Mouse (Mus musculus): ENCODE data around the gene 1700001C02Rik. TPM values are rescaled to one million over a fixed set of nuclear protein-coding genes. Genes with fewer than 3 reads are reported as not detected.

Gene 1700001C02Rik
- polyA plus RNA-seq, 1 experiment from 2014 or later = 0.41 TPM

DNA sequence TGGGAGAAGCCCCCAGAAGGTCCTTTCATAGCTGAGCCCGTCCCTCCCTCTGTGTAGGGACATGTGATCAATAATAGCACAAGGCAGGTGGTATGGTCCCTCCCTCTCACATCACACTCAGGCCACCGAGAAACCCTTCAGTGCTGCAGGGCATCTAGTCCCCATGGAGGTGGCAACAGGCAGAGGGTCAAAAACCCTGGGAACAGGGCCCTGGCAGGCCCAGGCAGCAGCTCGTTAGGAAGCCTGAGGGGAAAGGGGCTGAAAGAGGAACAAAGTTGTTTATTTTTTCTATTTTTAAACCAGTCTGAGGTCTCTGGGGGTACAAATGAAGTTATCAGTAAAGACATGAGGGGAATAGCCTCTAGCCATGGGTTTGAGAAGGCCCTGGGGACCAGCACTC lies 58.4 kb downstream of the 1700001C02Rik start:
- Histone ChIP-seq H3K4me3 (replicated peaks; ENCODE audit: low read depth, low read length) (no peak overlapping the region), H3K9ac (replicated peaks; ENCODE audit: low read length) (no peak overlapping the region), H3K9me3 (ENCODE audit: control insufficient read depth, low read length) (no peaks in the 10 kb centered on the region), H3K4me1 (ENCODE audit: control insufficient read depth, insufficient read depth, low read length) (no peaks in the 10 kb centered on the region), H3K27ac (replicated peaks; ENCODE audit: low read depth, low read length) (no peak overlapping the region), H3K27me3 (ENCODE audit: control insufficient read depth, insufficient read depth, low read length) (no peaks in the 10 kb centered on the region), H3K4me2 (ENCODE audit: low read length) (no peak overlapping the region), H3K36me3 (ENCODE audit: control insufficient read depth, insufficient read depth, low read length) (no peaks in the 10 kb centered on the region)
- WGBS = 47% methylated on average over 3 of the region's 3 CpGs
- ATAC-seq (ENCODE audit: low FRiP score, low TSS enrichment) (no peak), DNase-seq (no peak)

DNA sequence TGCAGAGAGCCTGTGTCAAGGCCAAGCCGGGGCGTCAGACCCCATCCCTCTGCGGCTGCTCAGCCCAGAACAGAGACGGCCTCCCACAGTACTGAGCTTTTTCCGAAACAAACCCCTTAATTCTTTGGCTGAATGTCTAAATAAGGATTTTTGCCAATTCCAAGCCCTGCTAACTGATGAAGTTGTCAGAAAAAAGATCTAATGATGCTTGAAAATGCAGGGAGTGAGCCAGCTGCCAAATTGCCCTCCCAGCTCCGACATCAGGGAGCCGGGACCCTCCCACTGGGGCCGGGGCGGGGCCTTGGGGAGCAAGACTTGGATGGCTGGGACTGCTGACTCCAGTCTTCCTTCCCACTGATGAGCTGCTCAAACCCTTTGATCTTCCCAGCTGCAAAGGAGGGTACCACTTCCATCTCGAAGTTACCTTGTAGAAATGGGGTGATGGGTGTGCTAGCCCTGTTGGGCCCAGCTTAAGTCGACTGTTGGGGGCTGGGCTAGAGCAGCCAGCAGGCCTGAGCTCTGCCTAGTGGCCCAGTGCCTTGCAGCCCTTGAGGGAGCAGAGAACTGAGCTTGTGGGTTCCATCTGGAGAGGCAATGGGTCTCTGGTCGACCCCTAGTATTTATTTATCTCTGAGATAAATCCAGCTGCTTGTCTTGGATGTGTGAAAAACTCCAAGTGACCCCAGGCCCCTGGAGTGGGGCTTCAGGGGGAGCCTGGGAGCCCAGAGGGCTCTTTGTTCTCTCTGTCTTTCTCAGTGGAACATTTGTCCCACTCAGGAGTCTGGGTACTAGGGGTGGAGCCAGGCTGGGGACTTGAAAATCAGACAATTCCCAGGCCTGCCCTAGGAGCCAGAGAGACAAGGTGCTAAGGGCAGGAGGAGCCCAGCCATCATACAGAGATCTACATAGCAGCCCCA lies 60.3 kb downstream of the 1700001C02Rik start:
- WGBS = 28% methylated on average over 12 of the region's 12 CpGs
- Histone ChIP-seq H3K9me3 (ENCODE audit: control insufficient read depth, low read length) (no peaks in the 10 kb centered on the region), H3K36me3 (ENCODE audit: control insufficient read depth, insufficient read depth, low read length) (no peaks in the 10 kb centered on the region), H3K4me2 (ENCODE audit: low read length) (no peak overlapping the region), H3K27me3 (ENCODE audit: control insufficient read depth, insufficient read depth, low read length) (no peaks in the 10 kb centered on the region), H3K4me1 (ENCODE audit: control insufficient read depth, insufficient read depth, low read length) (no peaks in the 10 kb centered on the region), H3K27ac (replicated peaks; ENCODE audit: low read depth, low read length) (no peak overlapping the region), H3K4me3 (replicated peaks; ENCODE audit: low read depth, low read length) (no peak overlapping the region), H3K9ac (replicated peaks; ENCODE audit: low read length) (no peak overlapping the region)
- no peak for DNase-seq
- ATAC-seq (ENCODE audit: low FRiP score, low TSS enrichment) = no peak

DNA sequence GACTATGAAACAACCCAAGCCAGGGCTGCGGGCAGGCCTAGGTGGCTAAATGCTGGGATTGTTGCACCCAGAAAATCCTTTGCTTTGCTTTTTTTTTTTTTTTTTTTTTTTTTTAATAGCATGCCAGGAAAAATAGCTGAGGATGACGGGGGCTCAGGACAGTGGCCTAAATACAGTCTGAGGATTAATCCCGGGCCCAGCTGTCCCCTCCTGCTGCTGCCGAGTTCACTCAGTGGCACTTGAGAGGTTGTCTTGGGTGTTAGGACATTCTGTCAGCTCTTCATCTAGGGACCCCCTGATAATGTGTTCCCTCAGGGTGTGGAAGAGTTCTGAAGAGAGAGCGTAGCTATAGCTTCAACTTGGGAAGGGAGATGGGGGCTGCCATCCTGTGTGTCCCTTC lies 61.3 kb downstream of the 1700001C02Rik start:
- 63% methylated on average over 5 of the region's 5 CpGs for WGBS
- ATAC-seq (ENCODE audit: low FRiP score, low TSS enrichment) = no peak
- H3K4me1 ChIP-seq (ENCODE audit: control insufficient read depth, insufficient read depth, low read length) = no peaks in the 10 kb centered on the region

DNA sequence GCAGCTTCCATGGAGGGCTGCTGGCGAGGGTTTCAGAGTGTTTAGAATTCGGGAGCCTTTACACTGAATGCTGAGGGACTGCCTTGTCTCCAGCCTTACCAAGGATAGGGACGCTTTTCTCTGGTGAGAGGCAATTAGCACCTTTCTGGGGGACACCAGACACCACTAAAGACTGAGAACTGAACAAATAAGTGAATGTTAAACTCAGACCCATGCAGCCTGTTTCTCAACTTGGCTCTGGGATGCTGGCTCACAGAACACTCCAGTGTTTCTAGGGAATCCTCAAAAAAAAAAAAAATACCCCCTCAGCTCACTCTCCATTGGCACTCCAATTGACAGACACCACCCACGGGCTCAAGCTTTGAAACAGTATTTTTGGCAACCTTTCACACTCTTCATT lies 63.1 kb downstream of the 1700001C02Rik start:
- Histone ChIP-seq H3K27me3 (ENCODE audit: control insufficient read depth, insufficient read depth, low read length) (no peaks in the 10 kb centered on the region), H3K4me3 (replicated peaks; ENCODE audit: low read depth, low read length) (no peak overlapping the region), H3K9ac (replicated peaks; ENCODE audit: low read length) (no peak overlapping the region), H3K27ac (replicated peaks; ENCODE audit: low read depth, low read length) (no peak overlapping the region), H3K36me3 (ENCODE audit: control insufficient read depth, insufficient read depth, low read length) (no peaks in the 10 kb centered on the region), H3K4me2 (ENCODE audit: low read length) (no peak overlapping the region), H3K4me1 (ENCODE audit: control insufficient read depth, insufficient read depth, low read length) (no peaks in the 10 kb centered on the region), H3K9me3 (ENCODE audit: control insufficient read depth, low read length) (no peaks in the 10 kb centered on the region)
- no peak for ATAC-seq (ENCODE audit: low FRiP score, low TSS enrichment)
- 53% methylated on average over 4 of the region's 4 CpGs for WGBS
- no peak for DNase-seq

More for the DNA sequence above, 61.3 kb downstream of the 1700001C02Rik start:
- Histone ChIP-seq H3K9me3 (ENCODE audit: control insufficient read depth, low read length) (no peaks in the 10 kb centered on the region), H3K9ac (replicated peaks; ENCODE audit: low read length) (no peak overlapping the region), H3K4me2 (ENCODE audit: low read length) (no peak overlapping the region), H3K27me3 (ENCODE audit: control insufficient read depth, insufficient read depth, low read length) (no peaks in the 10 kb centered on the region), H3K27ac (replicated peaks; ENCODE audit: low read depth, low read length) (no peak overlapping the region), H3K4me3 (replicated peaks; ENCODE audit: low read depth, low read length) (no peak overlapping the region), H3K36me3 (ENCODE audit: control insufficient read depth, insufficient read depth, low read length) (no peaks in the 10 kb centered on the region)
- no peak for DNase-seq

Other genes with a start within 250 kb of the 1700001C02Rik start
- 36.2 and 47.0 TPM in 2 replicates for gene Selenoi, start 233.5 kb upstream of the 1700001C02Rik start, polyA plus RNA-seq (2014; fragmentation: Nextera tagmentation; extraction: Ambion mirVana)
- 3.4 and 4.3 TPM in 2 replicates for gene Drc1, start 184.7 kb upstream of the 1700001C02Rik start, polyA plus RNA-seq (2014; fragmentation: Nextera tagmentation; extraction: Ambion mirVana)
- 2.7 and 3.3 TPM in 2 replicates for gene Otof, start 4.1 kb upstream of the 1700001C02Rik start, polyA plus RNA-seq (2014; fragmentation: Nextera tagmentation; extraction: Ambion mirVana)
- not detected in 2 replicates for gene Cib4, start 79.8 kb downstream of the 1700001C02Rik start, polyA plus RNA-seq (2014; fragmentation: Nextera tagmentation; extraction: Ambion mirVana)
- 4.7 and 6.6 TPM in 2 replicates for gene Kcnk3, start 122.1 kb downstream of the 1700001C02Rik start, polyA plus RNA-seq (2014; fragmentation: Nextera tagmentation; extraction: Ambion mirVana)
- gene Slc35f6, start 181.9 kb downstream of the 1700001C02Rik start, polyA plus RNA-seq (2014; fragmentation: Nextera tagmentation; extraction: Ambion mirVana) = 26.6 and 33.9 TPM in 2 replicates
- 40.0 and 65.3 TPM in 2 replicates for gene Cenpa, start 200.7 kb downstream of the 1700001C02Rik start, polyA plus RNA-seq (2014; fragmentation: Nextera tagmentation; extraction: Ambion mirVana)
- gene Dpysl5, start 245.5 kb downstream of the 1700001C02Rik start, polyA plus RNA-seq (2014; fragmentation: Nextera tagmentation; extraction: Ambion mirVana) = 219 and 240 TPM in 2 replicates